Mouse (Mus musculus): ENCODE data around the gene Scube2. TPM values are rescaled to one million over a fixed set of nuclear protein-coding genes. Genes with fewer than 3 reads are reported as not detected.

The Scube2 gene
- total and polyA plus RNA-seq, 3 experiments: not detected

DNA sequence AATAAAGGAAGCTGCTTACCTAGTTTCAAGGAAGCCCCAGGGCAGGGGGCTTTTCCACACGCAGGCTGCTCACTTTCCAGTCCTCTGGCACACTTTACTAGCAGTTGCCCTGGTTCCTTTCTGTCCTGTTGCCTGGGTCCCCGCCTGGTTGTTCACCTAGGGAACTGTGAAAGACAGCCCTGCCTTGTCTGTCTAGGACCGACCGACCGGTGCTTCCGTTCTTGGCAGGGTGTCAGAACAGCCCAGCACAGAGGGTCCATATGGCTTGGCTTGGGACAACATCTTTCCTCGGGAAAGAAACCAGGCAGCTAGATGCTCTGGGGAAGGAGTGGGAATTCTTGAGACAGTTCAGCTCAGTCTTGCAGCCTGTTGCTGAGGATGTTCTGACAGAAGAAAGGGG, 82.2 kb downstream of the Scube2 start:
- in situ Hi-C loops (cut with MboI; ENCODE audit: low pct_ligation_motif_present, low pct_unique_long_range_greater_than_20kb, low sequenced_read_pairs): no loop called here
- Histone ChIP-seq H3K4me1 (ENCODE audit: control insufficient read depth in 1 of 2, insufficient read depth in 2 of 2) (peaks cover 0 to 5% of the 10 kb centered on the region in 2 experiments; a peak in 1 of 4 replicates), H3K9ac (ENCODE audit: insufficient read depth, low read depth) (no peak overlapping the region), H3K9me3 (replicated peaks; ENCODE audit: low read length) (no peaks in the 10 kb centered on the region), H3K36me3 (replicated peaks in 1 of 2; ENCODE audit: control insufficient read depth in 1 of 2, insufficient read depth in 1 of 2, low read length in 1 of 2) (no peaks in the 10 kb centered on the region), H3K4me2 (ENCODE audit: insufficient read depth, low read depth, poor library complexity, severe bottlenecking) (no peak overlapping the region), H3K27me3 (replicated peaks) (no peaks in the 10 kb centered on the region), H3K79me2 (replicated peaks; ENCODE audit: control insufficient read depth, extremely low read depth, insufficient read depth, poor library complexity, severe bottlenecking) (no peaks in the 10 kb centered on the region), H3K4me3 (replicated peaks in 1 of 3; ENCODE audit: low read depth in 2 of 3, low read length in 2 of 3, poor library complexity in 1 of 3) (no peak overlapping the region), H3K27ac (ENCODE audit: insufficient read depth, low read depth) (no peak overlapping the region)
- dilution Hi-C loops (cut with MboI; ENCODE audit: extremely low pct_ligation_motif_present, extremely low pct_unique_long_range_greater_than_20kb, low sequenced_read_pairs): no loop called here
- no peak for DNase-seq (ENCODE audit: extremely low read depth)
- TF ChIP-seq TCF12 (IDR thresholded peaks at IDR 0.05; ENCODE audit: low read depth, low read length): no peak
- TF ChIP-seq CHD2 (IDR thresholded peaks at IDR 0.05; ENCODE audit: low read length): no peak

DNA sequence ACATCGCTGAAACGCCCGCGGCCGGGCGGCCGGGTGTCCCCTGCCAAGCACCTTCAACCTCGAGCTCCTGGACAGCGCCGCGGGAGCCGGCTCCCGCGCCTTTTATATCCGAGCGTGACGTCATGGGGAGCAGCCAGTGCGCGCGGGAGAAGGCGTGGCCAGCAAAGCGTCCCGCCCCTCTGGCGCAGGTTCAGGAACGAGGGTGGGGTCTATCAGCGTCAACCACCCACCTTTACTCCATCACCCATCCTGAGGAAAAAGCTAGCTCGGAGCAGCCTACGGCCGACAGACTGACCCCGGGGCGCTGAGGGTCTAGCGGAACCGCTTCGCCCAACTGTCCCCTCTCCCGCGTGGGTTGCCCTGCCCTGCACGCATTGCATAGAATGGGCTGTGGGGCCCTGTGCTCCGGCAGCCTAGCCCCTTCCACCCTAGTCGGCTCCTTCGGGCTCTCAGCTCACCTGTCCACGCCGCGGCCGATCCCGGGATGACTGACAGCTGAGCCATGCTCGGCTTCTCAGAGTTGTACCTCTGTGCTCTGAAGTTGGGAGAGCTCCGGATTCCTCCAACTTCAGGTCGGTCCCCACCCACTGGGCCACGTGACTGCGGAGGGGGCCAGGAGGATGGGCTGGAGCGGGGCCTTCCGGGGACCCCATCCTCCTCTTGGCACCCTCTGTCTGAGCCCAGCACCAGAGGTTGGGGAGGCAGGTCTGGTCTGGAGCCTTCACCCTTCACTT, 83.8 kb downstream of the Scube2 start, which contains the start of gene Nrip3:
Nrip3 (minus strand) TSS at position 556 of the 734 bp plus-strand sequence.
- Histone ChIP-seq H3K9ac (ENCODE audit: insufficient read depth, low read depth) (no peak within 1 kb of the TSS), H3K9me3 (replicated peaks; ENCODE audit: low read length) (no peaks in the 10 kb centered on the region), H3K79me2 (replicated peaks; ENCODE audit: control insufficient read depth, extremely low read depth, insufficient read depth, poor library complexity, severe bottlenecking) (no peaks in the 10 kb centered on the region), H3K4me1 (ENCODE audit: control insufficient read depth in 1 of 2, insufficient read depth in 2 of 2) (peaks cover 0 to 5% of the 10 kb centered on the region in 2 experiments; a peak in 1 of 4 replicates), H3K27me3 (replicated peaks) (no peaks in the 10 kb centered on the region), H3K36me3 (replicated peaks in 1 of 2; ENCODE audit: control insufficient read depth in 1 of 2, insufficient read depth in 1 of 2, low read length in 1 of 2) (no peaks in the 10 kb centered on the region), H3K4me2 (ENCODE audit: insufficient read depth, low read depth, poor library complexity, severe bottlenecking) (0 out of 2 replicates have a peak within 1 kb of the TSS, but pooled peaks have one; percentile 17), H3K27ac (ENCODE audit: insufficient read depth, low read depth) (no peak within 1 kb of the TSS), H3K4me3 (replicated peaks in 1 of 3; ENCODE audit: low read depth in 2 of 3, low read length in 2 of 3, poor library complexity in 1 of 3) (no peak within 1 kb of the TSS)
- no peak for TF ChIP-seq E2F4 (IDR thresholded peaks at IDR 0.05; ENCODE audit: insufficient replicate concordance, low read depth, low read length)
- no peak for TF ChIP-seq TCF12 (IDR thresholded peaks at IDR 0.05; ENCODE audit: low read depth, low read length)
- no peak for TF ChIP-seq POLR2A (IDR thresholded peaks at IDR 0.05; ENCODE audit: low read depth, low read length)
- TF ChIP-seq MAZ (IDR thresholded peaks at IDR 0.05; ENCODE audit: low read depth, low read length): no peak
- no peak for TF ChIP-seq SMC3 (IDR thresholded peaks at IDR 0.05; ENCODE audit: low read depth, low read length)
- no peak for DNase-seq (ENCODE audit: extremely low read depth)
- in situ Hi-C loops (cut with MboI; ENCODE audit: low pct_ligation_motif_present, low pct_unique_long_range_greater_than_20kb, low sequenced_read_pairs): no loop called here
- dilution Hi-C loops (cut with MboI; ENCODE audit: extremely low pct_ligation_motif_present, extremely low pct_unique_long_range_greater_than_20kb, low sequenced_read_pairs): no loop called here

DNA sequence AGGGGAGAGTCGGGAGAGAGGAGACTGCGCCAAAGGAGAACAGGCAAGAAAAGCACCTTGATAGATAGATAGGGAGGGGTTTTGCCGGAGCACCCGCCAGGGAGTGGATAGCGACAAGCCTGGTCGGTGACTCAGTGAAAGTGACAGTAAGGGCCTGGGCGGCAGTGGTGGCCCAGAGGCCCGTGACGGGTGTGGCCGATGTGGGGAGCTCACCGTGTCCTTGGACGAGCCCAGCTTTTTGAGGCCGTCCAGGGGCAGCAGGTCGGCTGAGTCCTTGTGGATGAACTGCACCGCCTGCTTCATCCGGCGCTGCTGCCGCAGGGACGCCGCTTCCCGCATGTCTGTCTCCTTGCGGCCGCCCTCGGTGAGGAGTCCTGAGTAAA, 84.4 kb downstream of the Scube2 start:
- in situ Hi-C loops (cut with MboI; ENCODE audit: low pct_ligation_motif_present, low pct_unique_long_range_greater_than_20kb, low sequenced_read_pairs) (no loop called here), dilution Hi-C loops (cut with MboI; ENCODE audit: extremely low pct_ligation_motif_present, extremely low pct_unique_long_range_greater_than_20kb, low sequenced_read_pairs) (no loop called here)
- H3K4me3 ChIP-seq (replicated peaks in 1 of 3; ENCODE audit: low read depth in 2 of 3, low read length in 2 of 3, poor library complexity in 1 of 3): no peak overlapping the region
- TF ChIP-seq MAFK (IDR thresholded peaks at IDR 0.05; ENCODE audit: insufficient replicate concordance, low read length) (no peak), RAD21 (IDR thresholded peaks at IDR 0.05; ENCODE audit: low read depth, low read length) (no peak), NRF1 (IDR thresholded peaks at IDR 0.05; ENCODE audit: low read depth, low read length) (no peak), USF2 (conservative IDR thresholded peaks at IDR 0.05; ENCODE audit: low read depth, low read length) (no peak), SMC3 (IDR thresholded peaks at IDR 0.05; ENCODE audit: low read depth, low read length) (no peak), POLR2AphosphoS2 (IDR thresholded peaks at IDR 0.05; ENCODE audit: low read depth, low read length) (no peak), MEF2A (IDR thresholded peaks at IDR 0.05; ENCODE audit: borderline replicate concordance, low read depth, low read length) (no peak), CHD2 (IDR thresholded peaks at IDR 0.05; ENCODE audit: low read length) (no peak)
- no peaks in the 10 kb centered on the region for H3K27me3 ChIP-seq (replicated peaks)
- no peak overlapping the region for H3K9ac ChIP-seq (ENCODE audit: insufficient read depth, low read depth)
- DNase-seq (ENCODE audit: extremely low read depth): no peak
- H3K4me2 ChIP-seq (ENCODE audit: insufficient read depth, low read depth, poor library complexity, severe bottlenecking): 0 out of 2 replicates have a peak overlapping the region, but pooled peaks have one; percentile 17
- H3K27ac ChIP-seq (ENCODE audit: insufficient read depth, low read depth): no peak overlapping the region
- H3K9me3 ChIP-seq (replicated peaks; ENCODE audit: low read length): no peaks in the 10 kb centered on the region
- H3K4me1 ChIP-seq (ENCODE audit: control insufficient read depth in 1 of 2, insufficient read depth in 2 of 2): peaks cover 0 to 5% of the 10 kb centered on the region in 2 experiments; a peak in 1 of 4 replicates
- H3K36me3 ChIP-seq (replicated peaks in 1 of 2; ENCODE audit: control insufficient read depth in 1 of 2, insufficient read depth in 1 of 2, low read length in 1 of 2): no peaks in the 10 kb centered on the region
- no peaks in the 10 kb centered on the region for H3K79me2 ChIP-seq (replicated peaks; ENCODE audit: control insufficient read depth, extremely low read depth, insufficient read depth, poor library complexity, severe bottlenecking)
